Mouse (Mus musculus): ENCODE data around the gene Gprin1. TPM values are rescaled to one million over a fixed set of nuclear protein-coding genes. Genes with fewer than 3 reads are reported as not detected.

Gene Gprin1
- polyA plus RNA-seq, 1 experiment from 2014 or later, result 0.27 TPM

GRCm38 (mm10) chr13:54692711-54693557 lies 56.7 kb downstream of the Gprin1 start:
- WGBS, result 8% methylated on average over 21 of the region's 21 CpGs
- DNase-seq (ENCODE audit: low spot score) (no peak), ATAC-seq (ENCODE audit: low FRiP score, low TSS enrichment) (no peak)
- H3K4me2 ChIP-seq (replicated peaks; ENCODE audit: low read depth), result peak overlapping the region; percentile 88
- no peaks in the 10 kb centered on the region for H3K9me3 ChIP-seq (ENCODE audit: control insufficient read depth, low read length)
- H3K27me3 ChIP-seq (ENCODE audit: control insufficient read depth, insufficient read depth, low read length), result no peaks in the 10 kb centered on the region
- H3K36me3 ChIP-seq (ENCODE audit: control insufficient read depth, insufficient read depth, low read length), result no peaks in the 10 kb centered on the region
- peaks cover 12% of the 10 kb centered on the region for H3K4me1 ChIP-seq (replicated peaks; ENCODE audit: control insufficient read depth, insufficient read depth)
- TF ChIP-seq EP300 (optimal IDR thresholded peaks at IDR 0.05), result no peak
- TF ChIP-seq CTCF (IDR thresholded peaks at IDR 0.05; ENCODE audit: low read depth), result no peak
- H3K27ac ChIP-seq (replicated peaks), result peak overlapping the region; percentile 92
- H3K9ac ChIP-seq (ENCODE audit: low read length), result peak overlapping the region; percentile 94
- peak overlapping the region; percentile 96 for H3K4me3 ChIP-seq (ENCODE audit: low read depth, low read length)

GRCm38 (mm10) chr13:54691737-54692136 lies 57.9 kb downstream of the Gprin1 start:
- Histone ChIP-seq H3K4me3 (ENCODE audit: low read depth, low read length) (no peak overlapping the region), H3K27me3 (ENCODE audit: control insufficient read depth, insufficient read depth, low read length) (no peaks in the 10 kb centered on the region), H3K9me3 (ENCODE audit: control insufficient read depth, low read length) (no peaks in the 10 kb centered on the region), H3K36me3 (ENCODE audit: control insufficient read depth, insufficient read depth, low read length) (no peaks in the 10 kb centered on the region), H3K9ac (ENCODE audit: low read length) (0 out of 2 replicates have a peak overlapping the region, but pooled peaks have one; percentile 14), H3K27ac (replicated peaks) (peak overlapping the region; percentile 92; the same call in 1 of the 2 replicates), H3K4me2 (replicated peaks; ENCODE audit: low read depth) (peak overlapping the region; percentile 88; the same call in 1 of the 2 replicates), H3K4me1 (replicated peaks; ENCODE audit: control insufficient read depth, insufficient read depth) (peaks cover 12% of the 10 kb centered on the region)
- TF ChIP-seq EP300 (optimal IDR thresholded peaks at IDR 0.05) (no peak), CTCF (IDR thresholded peaks at IDR 0.05; ENCODE audit: low read depth) (no peak)
- no peak for ATAC-seq (ENCODE audit: low FRiP score, low TSS enrichment)
- peak; percentile 60 for DNase-seq (ENCODE audit: low spot score)

- ATAC-seq (ENCODE audit: low FRiP score, low TSS enrichment), result no peak
- TF ChIP-seq CTCF (IDR thresholded peaks at IDR 0.05; ENCODE audit: low read depth), result no peak
- no peak for TF ChIP-seq EP300 (optimal IDR thresholded peaks at IDR 0.05)
- H3K27ac ChIP-seq (replicated peaks), result no peak overlapping the region
- 92% methylated on average over 8 of the region's 8 CpGs for whole genome bisulfite sequencing
- no peak for DNase-seq (ENCODE audit: low spot score)
- H3K4me3 ChIP-seq (ENCODE audit: low read depth, low read length), result no peak overlapping the region
- H3K9me3 ChIP-seq (ENCODE audit: control insufficient read depth, low read length), result no peaks in the 10 kb centered on the region
- H3K27me3 ChIP-seq (ENCODE audit: control insufficient read depth, insufficient read depth, low read length), result no peaks in the 10 kb centered on the region
- H3K4me1 ChIP-seq (replicated peaks; ENCODE audit: control insufficient read depth, insufficient read depth), result peaks cover 15% of the 10 kb centered on the region
- no peaks in the 10 kb centered on the region for H3K36me3 ChIP-seq (ENCODE audit: control insufficient read depth, insufficient read depth, low read length)
- H3K4me2 ChIP-seq (replicated peaks; ENCODE audit: low read depth), result no peak overlapping the region
- no peak overlapping the region for H3K9ac ChIP-seq (ENCODE audit: low read length)
Measured at GRCm38 (mm10) chr13:54690151-54690740, 59.4 kb downstream of the Gprin1 start.

GRCm38 (mm10) chr13:54687575-54688424 lies 61.9 kb downstream of the Gprin1 start:
- Histone ChIP-seq H3K4me2 (replicated peaks; ENCODE audit: low read depth) (peak overlapping the region; percentile 88), H3K4me3 (ENCODE audit: low read depth, low read length) (peak overlapping the region; percentile 98), H3K9ac (ENCODE audit: low read length) (peak overlapping the region; percentile 96), H3K4me1 (replicated peaks; ENCODE audit: control insufficient read depth, insufficient read depth) (peaks cover 14% of the 10 kb centered on the region), H3K9me3 (ENCODE audit: control insufficient read depth, low read length) (no peaks in the 10 kb centered on the region), H3K27ac (replicated peaks) (peak overlapping the region; percentile 99), H3K36me3 (ENCODE audit: control insufficient read depth, insufficient read depth, low read length) (peaks cover 13% of the 10 kb centered on the region), H3K27me3 (ENCODE audit: control insufficient read depth, insufficient read depth, low read length) (no peaks in the 10 kb centered on the region)
- no peak for TF ChIP-seq EP300 (optimal IDR thresholded peaks at IDR 0.05)
- TF ChIP-seq CTCF (IDR thresholded peaks at IDR 0.05; ENCODE audit: low read depth), result no peak
- ATAC-seq (ENCODE audit: low FRiP score, low TSS enrichment) (peak; percentile 86), DNase-seq (ENCODE audit: low spot score) (peak; percentile 99)
- under 1% methylated on average over 55 of the region's 82 CpGs for WGBS

GRCm38 (mm10) chr13:54687096-54687495 lies 62.6 kb downstream of the Gprin1 start:
- H3K9ac ChIP-seq (ENCODE audit: low read length), result peak overlapping the region; percentile 96
- TF ChIP-seq EP300 (optimal IDR thresholded peaks at IDR 0.05) (no peak), CTCF (IDR thresholded peaks at IDR 0.05; ENCODE audit: low read depth) (no peak)
- peak overlapping the region; percentile 98 for H3K4me3 ChIP-seq (ENCODE audit: low read depth, low read length)
- H3K9me3 ChIP-seq (ENCODE audit: control insufficient read depth, low read length), result no peaks in the 10 kb centered on the region
- ATAC-seq (ENCODE audit: low FRiP score, low TSS enrichment), result peak; percentile 65
- peaks cover 18% of the 10 kb centered on the region for H3K36me3 ChIP-seq (ENCODE audit: control insufficient read depth, insufficient read depth, low read length)
- 1% methylated on average over 28 of the region's 35 CpGs for WGBS
- DNase-seq (ENCODE audit: low spot score), result peak; percentile 84
- peaks cover 10% of the 10 kb centered on the region; the same call in 1 of the 2 replicates for H3K4me1 ChIP-seq (replicated peaks; ENCODE audit: control insufficient read depth, insufficient read depth)
- no peaks in the 10 kb centered on the region for H3K27me3 ChIP-seq (ENCODE audit: control insufficient read depth, insufficient read depth, low read length)
- peak overlapping the region; percentile 99 for H3K27ac ChIP-seq (replicated peaks)
- peak overlapping the region; percentile 88 for H3K4me2 ChIP-seq (replicated peaks; ENCODE audit: low read depth)

Other genes starting within 250 kb of the Gprin1 start
- gene Simc1, start 246.1 kb downstream of the Gprin1 start, polyA plus RNA-seq (2015; fragmentation: Nextera tagmentation; extraction: Ambion mirVana), result 2.6 and 2.8 TPM in 2 replicates
- gene 4833439L19Rik, start 184.4 kb downstream of the Gprin1 start, polyA plus RNA-seq (2015; fragmentation: Nextera tagmentation; extraction: Ambion mirVana), result 87.0 and 96.8 TPM in 2 replicates
- 13.3 and 14.4 TPM in 2 replicates for gene Arl10, start 174.9 kb downstream of the Gprin1 start, polyA plus RNA-seq (2015; fragmentation: Nextera tagmentation; extraction: Ambion mirVana)
- 51.2 and 53.5 TPM in 2 replicates for gene Nop16, start 159.8 kb downstream of the Gprin1 start, polyA plus RNA-seq (2015; fragmentation: Nextera tagmentation; extraction: Ambion mirVana)
- 282 and 289 TPM in 2 replicates for gene Higd2a, start 159.7 kb downstream of the Gprin1 start, polyA plus RNA-seq (2015; fragmentation: Nextera tagmentation; extraction: Ambion mirVana)
- gene Cltb, start 138.5 kb downstream of the Gprin1 start, polyA plus RNA-seq (2015; fragmentation: Nextera tagmentation; extraction: Ambion mirVana), result 156 and 160 TPM in 2 replicates
- gene Faf2, start 128.1 kb downstream of the Gprin1 start, polyA plus RNA-seq (2015; fragmentation: Nextera tagmentation; extraction: Ambion mirVana), result 46.4 and 50.6 TPM in 2 replicates
- gene Rnf44, start 56.0 kb downstream of the Gprin1 start, polyA plus RNA-seq (2015; fragmentation: Nextera tagmentation; extraction: Ambion mirVana), result 44.6 and 49.6 TPM in 2 replicates
- gene Cdhr2, start 48.4 kb downstream of the Gprin1 start, polyA plus RNA-seq (2015; fragmentation: Nextera tagmentation; extraction: Ambion mirVana), result 1.8 and 3.1 TPM in 2 replicates
- gene Sncb, start 16.7 kb upstream of the Gprin1 start, polyA plus RNA-seq (2015; fragmentation: Nextera tagmentation; extraction: Ambion mirVana), result 0.29 and 0.61 TPM in 2 replicates
- not detected in 2 replicates for gene Eif4e1b, start 34.1 kb upstream of the Gprin1 start, polyA plus RNA-seq (2015; fragmentation: Nextera tagmentation; extraction: Ambion mirVana)
- gene Tspan17, start 39.5 kb upstream of the Gprin1 start, polyA plus RNA-seq (2015; fragmentation: Nextera tagmentation; extraction: Ambion mirVana), result 15.4 and 16.8 TPM in 2 replicates
- 0.89 and 1.4 TPM in 2 replicates for gene Unc5a, start 199.5 kb upstream of the Gprin1 start, polyA plus RNA-seq (2015; fragmentation: Nextera tagmentation; extraction: Ambion mirVana)

Measured in stomach, postnatal 0 days (tissue).